Mouse (Mus musculus) heart, adult 2 months (tissue): Measurements from ENCODE around the gene Spata16. TPM values are rescaled to one million over a fixed set of nuclear protein-coding genes. Genes with fewer than 3 reads are reported as not detected.

Source experiments
- DNase-seq, 2 experiments: peaks; one replicate each; pipeline ENCODE4 v3.0.0; 2021
- H3K27ac ChIP-seq: fragments of 200-600 bp; 2 replicates; pipeline ENCODE4 v1.8.1; 2022
- H3K27me3 ChIP-seq: fragments of 200-500 bp; 2 replicates; pipeline ENCODE4 v1.6.1; 2012; ENCODE audit warnings: mild to moderate bottlenecking, low read length, inconsistent platforms, mixed read lengths; ENCODE audit not compliant: control insufficient read depth, insufficient read depth
- H3K36me3 ChIP-seq: fragments of 200-500 bp; 2 replicates; pipeline ENCODE4 v1.6.1; 2012; ENCODE audit warnings: low read length, inconsistent platforms; ENCODE audit not compliant: control insufficient read depth, insufficient read depth
- H3K4me1 ChIP-seq: fragments of 200-500 bp; 2 replicates; pipeline ENCODE4 v1.6.1; 2011; ENCODE audit warnings: low read length; ENCODE audit not compliant: control insufficient read depth, insufficient read depth
- H3K4me3 ChIP-seq: fragments of 200-600 bp; 2 replicates; pipeline ENCODE4 v1.8.1; 2022
- H3K79me2 ChIP-seq: fragments of 200-500 bp; replicated peaks from 2 replicates; pipeline ENCODE4 v1.6.1; 2012; ENCODE audit warnings: mild to moderate bottlenecking, inconsistent platforms, low read length, moderate library complexity, mixed read lengths; ENCODE audit not compliant: control insufficient read depth, insufficient read depth
- H3K9ac ChIP-seq: fragments of 200-500 bp; 2 replicates; pipeline ENCODE4 v1.6.1; 2012; ENCODE audit warnings: low read depth, mild to moderate bottlenecking, control low read depth, inconsistent platforms, low read length, mixed read lengths
- CTCF ChIP-seq: fragments of 200-600 bp; IDR thresholded peaks from 2 replicates; pipeline ENCODE4 v1.8.1; 2022; ENCODE audit warnings: antibody characterized with exemption, mild to moderate bottlenecking, moderate library complexity
- EP300 ChIP-seq: fragments of 200-500 bp; IDR thresholded peaks from 2 replicates; pipeline ENCODE4 v1.6.1; 2011; ENCODE audit warnings: low read depth, low read length, control low read depth; ENCODE audit not compliant: insufficient read depth
- POLR2A ChIP-seq: fragments of 200-500 bp; IDR thresholded peaks from 2 replicates; pipeline ENCODE4 v1.6.1; 2011; ENCODE audit warnings: mild to moderate bottlenecking, low read depth, low read length, control low read depth; ENCODE audit not compliant: insufficient read depth
- WGBS: fragments of 180-500 bp; shearing (Covaris S2); methylation state at CpG from one replicate; pipeline ENCODE4 v1.1.7; 2018; 5-methylcytosine and 5-hydroxymethylcytosine counted together
- intact Hi-C: fragments of 180-260 bp; cut with DNase I; formaldehyde crosslinking; loops from one replicate; pipeline ENCODE4 v1.15.1; 2025
- polyA plus RNA-seq: library from polyadenylated mRNA; depleted of rRNA; stranded (reverse); fragments of >200 nt; gene quantifications from 2 replicates; pipeline ENCODE4 v1.2.3, GENCODE M21; 2012
- total RNA-seq, 2 experiments: library from RNA; stranded (reverse); gene quantifications; 2 replicates each; pipeline ENCODE4 v1.2.3; 2021

Spata16 gene
- total and polyA plus RNA-seq, 3 experiments, result not detected

GRCm38 (mm10) chr3:26972105-26972504 is 334.7 kb downstream of the Spata16 start:
- intact Hi-C loops, result no loop called here
- no peak overlapping the region for H3K9ac ChIP-seq
- H3K36me3 ChIP-seq, result no peaks in the 10 kb centered on the region
- H3K27ac ChIP-seq, result no peak overlapping the region
- no peaks in the 10 kb centered on the region for H3K79me2 ChIP-seq
- no peaks in the 10 kb centered on the region for H3K27me3 ChIP-seq
- 17% methylated on average over 1 of the region's 1 CpGs for WGBS
- no peak for DNase-seq
- H3K4me3 ChIP-seq, result no peak overlapping the region
- no peaks in the 10 kb centered on the region for H3K4me1 ChIP-seq
- TF ChIP-seq EP300 (no peak), CTCF (no peak), POLR2A (no peak)

GRCm38 (mm10) chr3:26979603-26980002 is 342.2 kb downstream of the Spata16 start:
- Histone ChIP-seq H3K27ac (no peak overlapping the region), H3K36me3 (no peaks in the 10 kb centered on the region), H3K27me3 (no peaks in the 10 kb centered on the region), H3K4me1 (no peaks in the 10 kb centered on the region), H3K4me3 (no peak overlapping the region), H3K9ac (no peak overlapping the region), H3K79me2 (no peaks in the 10 kb centered on the region)
- intact Hi-C loops, result no loop called here
- DNase-seq, result no peak
- TF ChIP-seq CTCF (no peak), POLR2A (no peak), EP300 (no peak)
- WGBS, result 44% methylated on average over 2 of the region's 2 CpGs

- DNase-seq, result no peak
- Histone ChIP-seq H3K27me3 (no peaks in the 10 kb centered on the region), H3K4me1 (no peaks in the 10 kb centered on the region), H3K27ac (no peak overlapping the region), H3K36me3 (no peaks in the 10 kb centered on the region), H3K9ac (no peak overlapping the region), H3K4me3 (no peak overlapping the region), H3K79me2 (no peaks in the 10 kb centered on the region)
- no peak for TF ChIP-seq POLR2A
- no peak for TF ChIP-seq CTCF
- TF ChIP-seq EP300, result no peak
- WGBS, result 71% methylated on average over 3 of the region's 3 CpGs
- intact Hi-C loops, result no loop called here
These were observed 343.0 kb downstream of the Spata16 start for GRCm38 (mm10) chr3:26980371-26980770.

GRCm38 (mm10) chr3:26981979-26982623 is 344.7 kb downstream of the Spata16 start:
- 77% methylated on average over 6 of the region's 6 CpGs for WGBS
- no peak overlapping the region for H3K4me3 ChIP-seq
- no peak for DNase-seq
- no peak overlapping the region for H3K27ac ChIP-seq
- H3K79me2 ChIP-seq, result no peaks in the 10 kb centered on the region
- intact Hi-C loops, result no loop called here
- H3K4me1 ChIP-seq, result no peaks in the 10 kb centered on the region
- TF ChIP-seq CTCF (no peak), POLR2A (no peak), EP300 (no peak)
- no peaks in the 10 kb centered on the region for H3K36me3 ChIP-seq
- no peak overlapping the region for H3K9ac ChIP-seq
- H3K27me3 ChIP-seq, result no peaks in the 10 kb centered on the region

- no peak overlapping the region for H3K27ac ChIP-seq
- no peaks in the 10 kb centered on the region for H3K27me3 ChIP-seq
- no peaks in the 10 kb centered on the region for H3K4me1 ChIP-seq
- H3K79me2 ChIP-seq, result no peaks in the 10 kb centered on the region
- no peak for TF ChIP-seq CTCF
- TF ChIP-seq POLR2A, result no peak
- no peak for TF ChIP-seq EP300
- no peak overlapping the region for H3K4me3 ChIP-seq
- WGBS, result 91% methylated on average over 6 of the region's 6 CpGs
- H3K9ac ChIP-seq, result no peak overlapping the region
- H3K36me3 ChIP-seq, result no peaks in the 10 kb centered on the region
- DNase-seq, result no peak
- intact Hi-C loops, result no loop called here
These were observed 346.3 kb downstream of the Spata16 start for GRCm38 (mm10) chr3:26983749-26984148.

GRCm38 (mm10) chr3:27006844-27007243 is 369.4 kb downstream of the Spata16 start:
- Histone ChIP-seq H3K4me3 (no peak overlapping the region), H3K36me3 (no peaks in the 10 kb centered on the region), H3K79me2 (no peaks in the 10 kb centered on the region), H3K27me3 (no peaks in the 10 kb centered on the region), H3K27ac (no peak overlapping the region), H3K9ac (no peak overlapping the region), H3K4me1 (no peaks in the 10 kb centered on the region)
- WGBS, result 35% methylated on average over 1 of the region's 1 CpGs
- intact Hi-C loops, result no loop called here
- no peak for DNase-seq
- TF ChIP-seq POLR2A (no peak), EP300 (no peak), CTCF (no peak)
